Mouse (Mus musculus) limb, embryonic 10.5 days (tissue): ENCODE measurements around the gene Leng9. TPM values are rescaled to one million over a fixed set of nuclear protein-coding genes. Genes with fewer than 3 reads are reported as not detected.

Source experiments
- DNase-seq: peaks from one replicate; pipeline ENCODE4 v3.0.0-alpha.2; 2017; ENCODE audit warnings: low spot score
- H3K27ac ChIP-seq: fragments of 300-500 bp; sonication (generic); 2 replicates; pipeline ENCODE4 v1.5.1; 2016; ENCODE audit warnings: mild to moderate bottlenecking
- H3K27me3 ChIP-seq: fragments of 300-500 bp; sonication (generic); 2 replicates; pipeline ENCODE4 v1.6.1; 2016; ENCODE audit warnings: low read depth, mild to moderate bottlenecking; ENCODE audit not compliant: poor library complexity, severe bottlenecking
- H3K36me3 ChIP-seq: fragments of 300-500 bp; sonication (generic); 2 replicates; pipeline ENCODE4 v1.6.1; 2016; ENCODE audit warnings: mild to moderate bottlenecking, moderate library complexity
- H3K4me1 ChIP-seq: fragments of 300-500 bp; sonication (generic); 2 replicates; pipeline ENCODE4 v1.6.1; 2016
- H3K4me3 ChIP-seq: fragments of 300-500 bp; sonication (generic); 2 replicates; pipeline ENCODE4 v1.5.1; 2016; ENCODE audit warnings: mild to moderate bottlenecking, moderate library complexity
- H3K9me3 ChIP-seq: fragments of 300-500 bp; sonication (generic); replicated peaks from 2 replicates; pipeline ENCODE4 v1.6.1; 2016; ENCODE audit warnings: mild to moderate bottlenecking
- WGBS: fragments of 180-500 bp; shearing (Covaris S2); methylation state at CpG from one replicate; pipeline ENCODE4 v1.1.7; 2016; 5-methylcytosine and 5-hydroxymethylcytosine counted together
- polyA plus RNA-seq: library from polyadenylated mRNA; unstranded; fragments of >200 nt; fragmentation: Nextera tagmentation; extraction: Ambion mirVana; gene quantifications from 2 replicates; pipeline ENCODE4 v1.2.1, GENCODE M21; 2016

Gene Leng9
- polyA plus RNA-seq, 1 experiment from 2014 or later: 2.0 TPM

- H3K27ac ChIP-seq: no peak overlapping the region
- WGBS: 92% methylated on average over 5 of the region's 5 CpGs
- peaks cover 8% of the 10 kb centered on the region for H3K4me1 ChIP-seq
- H3K27me3 ChIP-seq: no peaks in the 10 kb centered on the region
- DNase-seq: peak; percentile 24
- H3K9me3 ChIP-seq: no peaks in the 10 kb centered on the region
- H3K36me3 ChIP-seq: peaks cover 62% of the 10 kb centered on the region
- H3K4me3 ChIP-seq: no peak overlapping the region
These were observed 10.8 kb downstream of the Leng9 start for GRCm38 (mm10) chr7:4139391-4139790.

DNA sequence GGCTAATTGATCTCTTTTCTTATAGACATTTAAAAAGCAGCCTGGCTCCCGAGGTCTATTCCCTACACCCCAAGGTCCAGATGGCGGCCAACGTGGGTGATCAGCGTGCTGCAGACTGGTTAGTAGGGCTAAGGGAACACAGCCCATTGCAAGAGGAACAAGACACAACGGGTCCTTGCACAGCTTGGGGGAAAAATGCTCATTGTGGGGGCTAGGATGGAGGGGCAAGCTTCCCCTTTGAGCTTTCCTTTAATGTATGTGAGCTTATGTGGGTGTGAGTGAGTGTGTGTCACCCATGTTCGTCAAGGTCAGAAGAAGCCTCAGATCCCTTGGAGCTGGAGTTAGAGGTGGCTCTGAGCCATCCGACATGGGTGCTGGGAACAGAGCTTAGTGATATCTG, 11.5 kb downstream of the Leng9 start:
- Histone ChIP-seq H3K27ac (no peak overlapping the region), H3K4me1 (peaks cover 8% of the 10 kb centered on the region), H3K4me3 (no peak overlapping the region), H3K36me3 (peaks cover 55% of the 10 kb centered on the region), H3K27me3 (no peaks in the 10 kb centered on the region), H3K9me3 (no peaks in the 10 kb centered on the region)
- 92% methylated on average over 7 of the region's 7 CpGs for WGBS
- DNase-seq: no peak

DNA sequence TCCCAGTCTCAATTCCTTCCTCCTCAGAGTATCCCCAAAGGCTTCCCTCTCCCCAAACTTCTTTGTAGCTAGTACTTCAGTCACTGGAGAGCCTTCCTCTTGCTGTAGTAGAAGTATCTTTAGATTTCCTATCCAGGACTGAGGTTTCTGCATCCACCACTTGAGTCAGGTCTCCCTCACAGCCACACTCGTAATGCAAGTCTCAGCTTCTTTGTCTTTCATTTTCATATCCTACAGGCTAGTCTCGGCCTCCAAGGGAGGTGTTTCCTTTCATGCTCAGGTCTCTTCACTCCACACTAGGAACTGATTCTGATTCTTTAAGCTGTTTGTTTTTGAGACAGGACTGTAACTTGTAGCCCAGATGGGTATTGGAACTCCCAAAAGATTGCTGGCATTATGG, 12.0 kb downstream of the Leng9 start:
- Histone ChIP-seq H3K27me3 (no peaks in the 10 kb centered on the region), H3K9me3 (no peaks in the 10 kb centered on the region), H3K27ac (0 out of 2 replicates have a peak overlapping the region, but pooled peaks have one; percentile 94), H3K36me3 (peaks cover 50% of the 10 kb centered on the region), H3K4me1 (peaks cover 8% of the 10 kb centered on the region), H3K4me3 (peak overlapping the region; percentile 71)
- DNase-seq: no peak
- WGBS: 97% methylated on average over 2 of the region's 2 CpGs

- WGBS: 61% methylated on average over 3 of the region's 3 CpGs
These were observed 12.4 kb downstream of the Leng9 start for GRCm38 (mm10) chr7:4137746-4138145.

GRCm38 (mm10) chr7:4136771-4137531, 13.2 kb downstream of the Leng9 start, which contains the start of gene Leng8:
Gene Leng8 (plus strand): TSS chr7:4137039.
- peak; percentile 99 for DNase-seq
- Histone ChIP-seq H3K36me3 (peaks cover 40% of the 10 kb centered on the region), H3K9me3 (no peaks in the 10 kb centered on the region), H3K27ac (peak within 1 kb of the TSS; percentile 94), H3K4me1 (peaks cover 8% of the 10 kb centered on the region), H3K27me3 (no peaks in the 10 kb centered on the region), H3K4me3 (peak within 1 kb of the TSS; percentile 71)
- WGBS: under 1% methylated on average over 67 of the region's 78 CpGs

More at GRCm38 (mm10) chr7:4137746-4138145, 12.4 kb downstream of the Leng9 start:
- Histone ChIP-seq H3K4me1 (peaks cover 8% of the 10 kb centered on the region), H3K27ac (peak overlapping the region; percentile 94; the same call in 1 of the 2 replicates), H3K9me3 (no peaks in the 10 kb centered on the region), H3K36me3 (peaks cover 46% of the 10 kb centered on the region), H3K27me3 (no peaks in the 10 kb centered on the region), H3K4me3 (peak overlapping the region; percentile 71)
- no peak for DNase-seq

GRCm38 (mm10) chr7:4136404-4136770, 13.8 kb downstream of the Leng9 start:
- no peaks in the 10 kb centered on the region for H3K9me3 ChIP-seq
- no peak for DNase-seq
- under 1% methylated on average over 16 of the region's 16 CpGs for WGBS
- peak overlapping the region; percentile 71 for H3K4me3 ChIP-seq
- peaks cover 8% of the 10 kb centered on the region for H3K4me1 ChIP-seq
- no peaks in the 10 kb centered on the region for H3K27me3 ChIP-seq
- H3K36me3 ChIP-seq: peaks cover 35% of the 10 kb centered on the region
- H3K27ac ChIP-seq: peak overlapping the region; percentile 94

- Histone ChIP-seq H3K4me1 (peaks cover 8% of the 10 kb centered on the region), H3K27me3 (no peaks in the 10 kb centered on the region), H3K36me3 (peaks cover 20% of the 10 kb centered on the region), H3K9me3 (no peaks in the 10 kb centered on the region), H3K27ac (no peak overlapping the region), H3K4me3 (no peak overlapping the region)
- DNase-seq: no peak
- 94% methylated on average over 5 of the region's 5 CpGs for WGBS
These were observed 15.3 kb downstream of the Leng9 start for GRCm38 (mm10) chr7:4134911-4135310.

GRCm38 (mm10) chr7:4132998-4133397, 17.2 kb downstream of the Leng9 start:
- Histone ChIP-seq H3K27me3 (no peaks in the 10 kb centered on the region), H3K4me3 (no peak overlapping the region), H3K4me1 (peaks cover 4% of the 10 kb centered on the region), H3K36me3 (0 out of 2 replicates have a peak, but pooled peaks cover 2% of the 10 kb centered on the region), H3K27ac (no peak overlapping the region), H3K9me3 (no peaks in the 10 kb centered on the region)
- 77% methylated on average over 7 of the region's 7 CpGs for WGBS
- no peak for DNase-seq

GRCm38 (mm10) chr7:4132581-4132980, 17.6 kb downstream of the Leng9 start:
- DNase-seq: no peak
- 0 out of 2 replicates have a peak, but pooled peaks cover 2% of the 10 kb centered on the region for H3K36me3 ChIP-seq
- no peak overlapping the region for H3K27ac ChIP-seq
- 94% methylated on average over 3 of the region's 3 CpGs for WGBS
- H3K4me1 ChIP-seq: peaks cover under 1% of the 10 kb centered on the region; the same call in 1 of the 2 replicates
- H3K9me3 ChIP-seq: no peaks in the 10 kb centered on the region
- H3K4me3 ChIP-seq: no peak overlapping the region
- H3K27me3 ChIP-seq: no peaks in the 10 kb centered on the region

DNA sequence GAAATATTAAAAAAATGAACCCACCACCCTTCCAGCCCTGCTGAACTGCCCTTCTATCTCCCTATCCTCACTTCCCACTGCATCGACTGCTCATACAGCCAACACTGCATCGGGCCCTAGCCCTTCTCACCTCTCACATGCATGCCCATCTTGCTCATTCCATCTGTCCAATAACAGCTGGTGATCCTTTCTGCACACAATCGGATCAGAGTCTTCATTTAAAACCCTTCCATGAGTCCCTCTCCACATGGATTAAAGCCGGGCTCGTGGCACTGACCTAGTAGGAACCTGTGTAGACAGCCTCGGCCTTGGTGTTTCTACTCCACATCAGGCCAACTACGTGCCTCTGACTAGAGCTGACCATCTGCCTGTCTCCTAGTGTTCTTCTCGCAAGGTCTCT, 18.2 kb downstream of the Leng9 start:
- DNase-seq: no peak
- Histone ChIP-seq H3K27me3 (no peaks in the 10 kb centered on the region), H3K4me3 (no peak overlapping the region), H3K9me3 (no peaks in the 10 kb centered on the region), H3K36me3 (0 out of 2 replicates have a peak, but pooled peaks cover 2% of the 10 kb centered on the region), H3K27ac (no peak overlapping the region), H3K4me1 (no peaks in the 10 kb centered on the region)
- 95% methylated on average over 8 of the region's 8 CpGs for WGBS

- Histone ChIP-seq H3K4me1 (no peaks in the 10 kb centered on the region), H3K9me3 (no peaks in the 10 kb centered on the region), H3K4me3 (no peak overlapping the region), H3K27ac (no peak overlapping the region), H3K36me3 (0 out of 2 replicates have a peak, but pooled peaks cover 2% of the 10 kb centered on the region), H3K27me3 (no peaks in the 10 kb centered on the region)
- WGBS: 47% methylated on average over 13 of the region's 13 CpGs
- peak; percentile 83 for DNase-seq
These were observed 19.3 kb downstream of the Leng9 start for GRCm38 (mm10) chr7:4130686-4131452.

- 68% methylated on average over 6 of the region's 6 CpGs for WGBS
- no peak overlapping the region for H3K4me3 ChIP-seq
- H3K9me3 ChIP-seq: no peaks in the 10 kb centered on the region
- DNase-seq: no peak
- no peaks in the 10 kb centered on the region for H3K27me3 ChIP-seq
- H3K27ac ChIP-seq: no peak overlapping the region
- H3K4me1 ChIP-seq: peaks cover 10% of the 10 kb centered on the region
- 0 out of 2 replicates have a peak, but pooled peaks cover 2% of the 10 kb centered on the region for H3K36me3 ChIP-seq
These were observed 21.3 kb downstream of the Leng9 start for GRCm38 (mm10) chr7:4128860-4129259.

DNA sequence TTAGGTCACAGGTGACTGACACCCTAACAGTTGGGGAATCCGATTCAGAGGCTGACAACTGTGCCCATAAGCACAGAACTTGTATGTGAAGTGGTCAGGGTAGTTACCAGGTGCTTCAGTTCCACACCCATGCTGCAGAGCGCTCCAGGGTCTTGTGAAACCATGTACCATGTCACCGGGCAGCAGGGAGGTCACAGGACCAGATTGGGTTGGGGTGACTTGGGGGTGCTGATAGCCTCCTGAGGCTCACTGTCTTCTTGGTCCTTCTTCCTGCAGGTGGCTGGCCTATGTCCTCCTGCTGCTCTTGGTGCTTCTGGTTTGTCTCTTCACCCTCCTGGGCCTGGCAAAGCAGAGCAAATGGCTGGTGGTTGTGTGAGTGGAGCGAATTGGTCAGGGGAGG, 22.3 kb downstream of the Leng9 start:
- no peak for DNase-seq
- no peak overlapping the region for H3K27ac ChIP-seq
- H3K9me3 ChIP-seq: no peaks in the 10 kb centered on the region
- H3K36me3 ChIP-seq: 0 out of 2 replicates have a peak, but pooled peaks cover 2% of the 10 kb centered on the region
- H3K4me1 ChIP-seq: peaks cover 10% of the 10 kb centered on the region
- WGBS: 89% methylated on average over 4 of the region's 4 CpGs
- H3K27me3 ChIP-seq: 0 out of 2 replicates have a peak, but pooled peaks cover 5% of the 10 kb centered on the region
- H3K4me3 ChIP-seq: no peak overlapping the region
